In genomic region chr15:100300499-100300898, GRCm38 (mm10) we compare ENCODE assay signal across 22 mouse cellular contexts. TPM values are rescaled to one million over a fixed set of nuclear protein-coding genes. Genes with fewer than 3 reads are reported as not detected.
"Had no signal": no experiment of that assay in that cellular context is flagged by ENCODE, and none has a peak within 500 bp of the region (broad histone marks: within the 10 kb centered on the region; RNA-seq: fewer than 3 reads in every experiment).

No protein-coding gene starts in this region.

- H3K36me3 ChIP-seq: limb, embryonic 15.5 days; liver, embryonic 12.5 days; midbrain, embryonic 15.5 days; neural tube, embryonic 12.5 days had no signal

- H3K4me3 ChIP-seq: limb, embryonic 15.5 days; liver, embryonic 12.5 days; megakaryocyte, embryonic 14.5 days; midbrain, embryonic 15.5 days; neural tube, embryonic 12.5 days had no signal

- ATAC-seq: liver, embryonic 12.5 days; midbrain, embryonic 15.5 days had no signal

- H3K4me2 ChIP-seq: limb, embryonic 15.5 days; liver, embryonic 12.5 days; lung, embryonic 14.5 days; midbrain, embryonic 11.5 days; midbrain, embryonic 15.5 days; neural tube, embryonic 12.5 days had no signal

- H3K27ac ChIP-seq: kidney, postnatal 0 days; limb, embryonic 15.5 days; liver, embryonic 12.5 days; midbrain, embryonic 15.5 days; neural tube, embryonic 12.5 days had no signal

- H3K9ac ChIP-seq: limb, embryonic 15.5 days; liver, embryonic 12.5 days; lung, embryonic 14.5 days; midbrain, embryonic 15.5 days; neural tube, embryonic 12.5 days had no signal

- H3K4me1 ChIP-seq: limb, embryonic 15.5 days; neural tube, embryonic 12.5 days had no signal

- H3K27me3 ChIP-seq: limb, embryonic 15.5 days; liver, embryonic 12.5 days; midbrain, embryonic 15.5 days; neural tube, embryonic 12.5 days had no signal

- H3K9me3 ChIP-seq: limb, embryonic 15.5 days; midbrain, embryonic 15.5 days; neural tube, embryonic 12.5 days had no signal

- DNase-seq: layer of hippocampus, adult 9-11 months; layer of hippocampus, postnatal 36 days; lung, embryonic 14.5 days; lung, postnatal 10 days; lung, postnatal 4 days; right cerebral cortex, postnatal 25 days had no signal

RNA-seq across cellular contexts. Expression of gene Tmprss12, which starts 19.9 kb away (rescaled TPM):
- total RNA-seq: layer of hippocampus, adult 18-20 months; layer of hippocampus, postnatal 36 days; left cerebral cortex, adult 8-10 months; left cerebral cortex, postnatal 25 days; monocyte, adult 5-6 weeks; neutrophil, adult 5-6 weeks had no signal
- polyA plus RNA-seq: kidney, postnatal 0 days; limb, embryonic 11.5 days; limb, embryonic 15.5 days; liver, embryonic 12.5 days; liver, embryonic 16.5 days; lung, embryonic 14.5 days; midbrain, embryonic 15.5 days; neural tube, embryonic 12.5 days; small intestine, adult 2 months had no signal

RNA-seq across cellular contexts. Expression of gene Mettl7a3, which starts 34.2 kb away (rescaled TPM):
- total RNA-seq: monocyte, adult 5-6 weeks; neutrophil, adult 5-6 weeks had no signal
- polyA plus RNA-seq: limb, embryonic 11.5 days; liver, embryonic 12.5 days; liver, embryonic 16.5 days; lung, embryonic 14.5 days; midbrain, embryonic 11.5 days; midbrain, embryonic 15.5 days; small intestine, adult 2 months; stomach, embryonic 16.5 days had no signal

RNA-seq across cellular contexts. Expression of gene Methig1, which starts 52.5 kb away (rescaled TPM):
- total RNA-seq: layer of hippocampus, adult 18-20 months; layer of hippocampus, postnatal 36 days; left cerebral cortex, postnatal 25 days; monocyte, adult 5-6 weeks; neutrophil, adult 5-6 weeks had no signal
- polyA plus RNA-seq: limb, embryonic 11.5 days; limb, embryonic 15.5 days; liver, embryonic 12.5 days; lung, embryonic 14.5 days; midbrain, embryonic 11.5 days; small intestine, adult 2 months had no signal

RNA-seq across cellular contexts. Expression of gene Mettl7a2, which starts 52.5 kb away (rescaled TPM):
- total RNA-seq: monocyte, adult 5-6 weeks; neutrophil, adult 5-6 weeks had no signal
- polyA plus RNA-seq: limb, embryonic 11.5 days; limb, embryonic 15.5 days; liver, embryonic 12.5 days; liver, embryonic 16.5 days; lung, embryonic 14.5 days; midbrain, embryonic 11.5 days; midbrain, embryonic 15.5 days; small intestine, adult 2 months; stomach, embryonic 16.5 days had no signal
